Mouse (Mus musculus) heart, postnatal 0 days (tissue): ENCODE results near the gene Olfr464. TPM values are rescaled to one million over a fixed set of nuclear protein-coding genes. Genes with fewer than 3 reads are reported as not detected.
A peak's percentile ranks its signal among the peaks of the same experiment; 100 is the strongest.

Source experiments
- ATAC-seq: fragments of 200-750 bp; cut with Nextera tagmentation; 2 replicates; pipeline ENCODE4 v1.8.0; 2017; ENCODE audit warnings: low read depth, moderate number of reproducible peaks, moderate library complexity; ENCODE audit not compliant: insufficient read depth
- DNase-seq: peaks from one replicate; pipeline ENCODE4 v3.0.0-alpha.2; 2016; ENCODE audit warnings: low spot score
- H3K27ac ChIP-seq: fragments of 300-500 bp; sonication (generic); 2 replicates; pipeline ENCODE4 v1.5.1; 2014; ENCODE audit warnings: low read depth, mild to moderate bottlenecking
- H3K27me3 ChIP-seq: fragments of 300-500 bp; sonication (generic); 2 replicates; pipeline ENCODE4 v1.6.1; 2014; ENCODE audit warnings: low read length, mixed read lengths; ENCODE audit not compliant: control insufficient read depth, insufficient read depth
- H3K36me3 ChIP-seq: fragments of 300-500 bp; sonication (generic); replicated peaks from 2 replicates; pipeline ENCODE4 v1.6.1; 2014; ENCODE audit warnings: low read length, mixed read lengths; ENCODE audit not compliant: control insufficient read depth, insufficient read depth
- H3K4me1 ChIP-seq: fragments of 300-500 bp; sonication (generic); 2 replicates; pipeline ENCODE4 v1.6.1; 2014; ENCODE audit warnings: antibody characterized with exemption; ENCODE audit not compliant: control insufficient read depth, insufficient read depth
- H3K4me2 ChIP-seq: fragments of 300-500 bp; sonication (generic); 2 replicates; pipeline ENCODE4 v1.6.1; 2014; ENCODE audit warnings: low read depth, mild to moderate bottlenecking, low read length, moderate library complexity
- H3K4me3 ChIP-seq: fragments of 300-500 bp; sonication (generic); 2 replicates; pipeline ENCODE4 v1.5.1; 2014; ENCODE audit warnings: low read depth, low read length
- H3K9ac ChIP-seq: fragments of 300-500 bp; sonication (generic); replicated peaks from 2 replicates; pipeline ENCODE4 v1.6.1; 2014; ENCODE audit warnings: low read depth, low read length, mixed read lengths
- H3K9me3 ChIP-seq: fragments of 300-500 bp; sonication (generic); replicated peaks from 2 replicates; pipeline ENCODE4 v1.6.1; 2016; ENCODE audit warnings: low read length; ENCODE audit not compliant: control insufficient read depth
- CTCF ChIP-seq: IDR thresholded peaks from 2 replicates; pipeline ENCODE4 v1.5.1; 2016; ENCODE audit warnings: antibody characterized with exemption, control low read depth, low read depth
- EP300 ChIP-seq: IDR thresholded peaks from 2 replicates; pipeline ENCODE4 v1.6.1; 2016; ENCODE audit warnings: antibody characterized with exemption, low read depth
- WGBS: fragments of 180-500 bp; shearing (Covaris S2); extraction: QIAGEN DNeasy Blood & Tissue Kit; methylation state at CpG from one replicate; pipeline ENCODE4 v1.1.7; 2014; 5-methylcytosine and 5-hydroxymethylcytosine counted together
- polyA plus RNA-seq: library from polyadenylated mRNA; unstranded; fragments of >200 nt; fragmentation: Nextera tagmentation; extraction: Ambion mirVana; gene quantifications from 2 replicates; pipeline ENCODE4 v1.2.1, GENCODE M21; 2015
- total RNA-seq: library from RNA; depleted of rRNA; stranded (reverse); fragments of >200 nt; gene quantifications from 2 replicates; pipeline ENCODE4 v1.2.3, GENCODE M21; 2014; ENCODE audit warnings: low replicate concordance; rRNA removed

Olfr464 gene
- total RNA-seq (not detected in 2 replicates), polyA plus RNA-seq (not detected in 2 replicates)

DNA sequence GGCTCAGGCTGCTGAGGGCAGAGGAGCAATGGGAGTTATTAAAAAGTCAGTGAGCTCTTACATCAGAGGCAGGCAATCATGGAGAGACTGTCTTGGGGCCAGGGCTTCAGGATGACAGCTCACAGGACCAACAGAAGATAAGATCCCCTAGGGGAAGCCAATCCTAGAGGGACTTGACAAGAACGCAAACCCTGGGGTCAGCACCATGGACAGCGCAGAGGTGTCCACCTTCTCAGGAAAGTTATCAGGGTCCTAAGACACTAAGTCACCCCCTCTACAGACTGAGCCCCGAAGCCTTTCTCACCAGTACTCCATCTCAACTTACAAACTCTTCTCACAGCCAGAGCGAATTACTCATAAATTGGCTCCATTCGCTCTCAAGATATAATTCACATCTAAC is at the start of gene Olfr464:
TSS of gene Olfr464 (minus strand) at position 2 of the 400 bp plus-strand sequence.
- no peaks in the 10 kb centered on the region for H3K36me3 ChIP-seq
- no peaks in the 10 kb centered on the region for H3K27me3 ChIP-seq
- no peak within 1 kb of the TSS for H3K9ac ChIP-seq
- H3K9me3 ChIP-seq, result no peaks in the 10 kb centered on the region
- WGBS, result 25% methylated on average over 5 of the region's 5 CpGs
- H3K4me2 ChIP-seq, result no peak within 1 kb of the TSS
- no peak within 1 kb of the TSS for H3K4me3 ChIP-seq
- no peak for TF ChIP-seq EP300
- no peak for TF ChIP-seq CTCF
- no peak within 1 kb of the TSS for H3K27ac ChIP-seq
- no peaks in the 10 kb centered on the region for H3K4me1 ChIP-seq
- no peak for ATAC-seq
- no peak for DNase-seq

DNA sequence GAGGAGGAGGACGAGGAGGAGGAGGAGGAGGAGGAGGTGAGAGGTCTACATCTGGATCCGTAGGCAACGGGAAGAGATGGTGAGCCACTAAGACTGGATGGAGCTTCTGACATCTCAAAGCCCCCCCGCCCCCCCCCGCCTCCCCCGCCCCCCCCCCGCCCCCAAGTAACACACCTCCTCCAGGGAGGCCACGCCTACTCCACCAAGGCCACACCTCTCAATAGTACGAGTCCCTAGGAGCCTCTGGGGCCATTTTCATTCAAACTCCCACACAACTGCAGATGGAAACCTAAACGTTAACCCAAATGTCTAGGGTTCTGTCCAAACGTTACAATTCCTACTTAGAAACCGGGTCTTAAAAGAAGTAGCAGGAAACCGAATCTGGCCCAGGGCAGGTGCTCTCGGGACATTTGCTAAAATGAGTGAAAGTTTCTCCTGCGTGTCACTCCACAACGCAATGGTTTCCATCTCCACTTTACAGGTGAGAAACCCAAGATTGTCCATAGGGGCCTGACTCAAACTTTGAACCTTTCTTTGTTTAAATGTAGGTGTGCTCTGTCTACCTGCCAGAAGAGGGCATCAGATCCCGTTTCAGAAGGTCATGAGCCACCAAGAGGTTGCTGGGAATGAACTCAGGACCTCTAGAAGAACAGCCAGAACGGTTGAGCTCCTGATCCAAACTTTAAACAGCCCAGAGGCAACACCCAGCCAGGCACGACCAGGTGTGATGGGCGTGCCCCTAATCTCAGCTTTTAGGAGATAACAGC is 47.8 kb upstream of the Olfr464 start:
- TF ChIP-seq CTCF (no peak), EP300 (no peak)
- Histone ChIP-seq H3K9me3 (no peaks in the 10 kb centered on the region), H3K4me1 (no peaks in the 10 kb centered on the region), H3K4me3 (no peak overlapping the region), H3K27me3 (no peaks in the 10 kb centered on the region), H3K36me3 (no peaks in the 10 kb centered on the region), H3K4me2 (peak overlapping the region; percentile 52), H3K9ac (no peak overlapping the region), H3K27ac (no peak overlapping the region)
- DNase-seq (no peak), ATAC-seq (no peak)
- 15% methylated on average over 18 of the region's 20 CpGs for WGBS

DNA sequence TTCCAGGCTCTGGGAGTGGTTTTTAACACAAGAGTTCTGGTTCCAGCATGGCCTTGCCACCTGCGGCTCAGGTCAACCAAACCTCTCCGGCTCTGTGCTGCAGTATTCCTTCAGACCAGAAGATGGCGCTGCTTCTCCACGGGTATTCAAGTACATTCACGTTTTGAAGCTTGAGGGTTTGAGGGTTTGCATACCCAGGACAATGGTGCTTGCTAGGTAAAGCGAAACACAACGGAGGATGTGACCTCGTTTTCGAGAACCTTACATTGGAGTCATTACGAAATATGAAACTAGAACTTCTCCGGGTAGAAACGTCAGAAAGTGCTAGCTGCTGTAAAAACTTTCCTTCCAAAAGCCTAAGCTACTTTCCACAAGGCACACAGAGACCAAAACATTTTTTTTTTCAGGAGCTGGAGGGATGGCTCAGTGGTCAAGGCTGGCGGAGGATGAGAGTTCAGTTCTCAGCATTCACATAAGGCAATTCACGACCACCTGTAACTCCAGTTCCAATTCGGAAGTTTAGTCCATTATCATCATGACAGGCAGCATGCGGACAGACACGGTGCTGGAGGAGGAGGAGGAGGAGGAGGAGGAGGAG is 47.0 kb upstream of the Olfr464 start:
- H3K27me3 ChIP-seq, result no peaks in the 10 kb centered on the region
- TF ChIP-seq EP300 (no peak), CTCF (peak; percentile 98)
- 2% methylated on average over 17 of the region's 17 CpGs for WGBS
- DNase-seq (peak; percentile 72), ATAC-seq (peak; percentile 51)
- H3K4me3 ChIP-seq, result peak overlapping the region; percentile 29; the same call in 1 of the 2 replicates
- H3K9me3 ChIP-seq, result no peaks in the 10 kb centered on the region
- H3K4me1 ChIP-seq, result no peaks in the 10 kb centered on the region
- H3K9ac ChIP-seq, result no peak overlapping the region
- peak overlapping the region; percentile 52 for H3K4me2 ChIP-seq
- H3K27ac ChIP-seq, result no peak overlapping the region
- H3K36me3 ChIP-seq, result no peaks in the 10 kb centered on the region

DNA sequence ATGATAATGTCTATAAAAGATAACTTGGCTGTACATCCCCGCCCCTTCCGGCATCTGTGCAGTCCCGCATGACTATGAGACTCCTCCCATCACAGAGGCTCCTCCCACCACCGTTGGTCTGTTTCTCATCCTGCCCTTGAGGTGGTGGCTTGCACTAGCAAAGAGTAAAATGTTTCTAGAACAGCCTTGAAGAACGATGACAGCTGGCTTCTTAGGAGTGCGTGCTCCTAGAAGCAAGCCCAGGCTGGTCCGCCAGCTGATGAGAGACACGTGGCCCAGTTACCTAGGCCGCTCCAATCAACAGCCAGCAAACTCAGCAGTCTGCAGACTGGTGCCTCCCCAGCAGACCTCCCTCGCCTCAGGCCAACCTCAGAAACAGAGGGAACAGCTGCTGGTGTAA is 45.4 kb upstream of the Olfr464 start:
- no peak for DNase-seq
- TF ChIP-seq EP300 (no peak), CTCF (no peak)
- Histone ChIP-seq H3K27ac (no peak overlapping the region), H3K9me3 (no peaks in the 10 kb centered on the region), H3K4me2 (no peak overlapping the region), H3K36me3 (no peaks in the 10 kb centered on the region), H3K9ac (no peak overlapping the region), H3K27me3 (no peaks in the 10 kb centered on the region), H3K4me3 (no peak overlapping the region), H3K4me1 (no peaks in the 10 kb centered on the region)
- no peak for ATAC-seq
- WGBS, result 22% methylated on average over 10 of the region's 10 CpGs

DNA sequence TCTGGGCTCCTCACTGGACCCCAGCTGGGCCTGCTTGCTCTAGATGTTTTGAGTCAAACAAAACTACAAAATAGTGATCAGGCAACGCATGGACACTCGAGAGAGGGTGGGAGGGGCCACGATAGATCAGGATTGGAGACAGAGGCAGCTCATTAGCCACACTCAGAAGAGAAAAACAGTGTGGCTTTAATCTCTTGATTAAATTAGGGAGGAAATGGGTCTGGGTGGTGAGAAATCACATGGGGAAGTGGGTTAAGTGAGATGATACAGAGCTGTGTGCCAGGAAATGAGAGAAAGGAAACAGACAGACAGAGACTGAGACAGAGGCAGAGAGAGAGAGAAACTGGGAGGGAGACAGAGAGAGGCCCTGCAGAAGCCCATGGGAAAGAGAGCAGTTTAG is 44.5 kb upstream of the Olfr464 start:
- Histone ChIP-seq H3K36me3 (no peaks in the 10 kb centered on the region), H3K4me3 (no peak overlapping the region), H3K9ac (no peak overlapping the region), H3K27me3 (no peaks in the 10 kb centered on the region), H3K27ac (no peak overlapping the region), H3K9me3 (no peaks in the 10 kb centered on the region; the same call in 1 of the 2 replicates), H3K4me1 (no peaks in the 10 kb centered on the region), H3K4me2 (no peak overlapping the region)
- ATAC-seq (no peak), DNase-seq (no peak)
- WGBS, result 38% methylated on average over 3 of the region's 3 CpGs
- TF ChIP-seq EP300 (no peak), CTCF (no peak)
